Mouse (Mus musculus): ENCODE data around the gene Rffl. TPM values are rescaled to one million over a fixed set of nuclear protein-coding genes. Genes with fewer than 3 reads are reported as not detected.

The Rffl gene
- total RNA-seq, 4 experiments from 2014 or later, result 7.5 to 9.7 (median 8.8) TPM

DNA sequence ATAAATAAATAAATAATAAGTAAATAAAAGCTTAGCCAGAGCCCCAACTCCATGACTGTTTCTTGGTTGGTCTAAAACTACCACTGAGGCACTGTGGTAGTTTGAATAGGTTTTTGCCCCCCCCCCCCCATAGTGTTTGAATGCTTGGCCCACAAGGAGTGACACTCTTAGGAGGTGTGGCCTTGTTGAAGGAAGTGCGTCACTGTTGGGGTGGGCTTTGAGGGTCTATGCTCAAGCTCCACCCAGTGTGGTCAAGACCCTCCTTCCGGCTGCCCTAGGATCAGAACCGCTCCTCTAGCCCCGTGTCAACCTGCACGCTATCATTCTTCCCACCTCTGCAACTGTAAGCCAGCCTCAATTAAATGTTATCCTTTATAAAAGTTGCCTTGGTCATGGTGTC lies 4.6 kb upstream of the Rffl start:
- no peak for DNase-seq (ENCODE audit: low spot score in 2 of 2)

DNA sequence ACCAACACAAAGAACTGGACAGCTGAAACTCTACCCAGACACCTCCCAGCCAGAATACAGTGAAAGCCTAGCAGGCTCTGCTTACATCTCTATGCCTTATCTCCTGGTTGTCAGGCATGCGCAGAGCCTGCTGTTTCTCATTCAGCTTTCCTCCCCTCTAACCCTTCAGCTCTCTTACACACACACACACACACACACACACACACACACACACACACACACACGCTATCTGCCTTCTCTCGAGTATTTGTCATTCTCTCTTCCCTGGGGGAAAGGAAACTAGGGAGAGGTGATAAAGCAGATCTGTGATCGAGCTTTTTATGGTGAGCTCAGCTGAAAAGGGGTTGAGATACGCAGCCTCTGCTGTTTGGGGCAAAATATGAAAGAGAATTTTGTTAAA lies 3.9 kb upstream of the Rffl start:
- no peak for DNase-seq (ENCODE audit: low spot score in 2 of 2)

DNA sequence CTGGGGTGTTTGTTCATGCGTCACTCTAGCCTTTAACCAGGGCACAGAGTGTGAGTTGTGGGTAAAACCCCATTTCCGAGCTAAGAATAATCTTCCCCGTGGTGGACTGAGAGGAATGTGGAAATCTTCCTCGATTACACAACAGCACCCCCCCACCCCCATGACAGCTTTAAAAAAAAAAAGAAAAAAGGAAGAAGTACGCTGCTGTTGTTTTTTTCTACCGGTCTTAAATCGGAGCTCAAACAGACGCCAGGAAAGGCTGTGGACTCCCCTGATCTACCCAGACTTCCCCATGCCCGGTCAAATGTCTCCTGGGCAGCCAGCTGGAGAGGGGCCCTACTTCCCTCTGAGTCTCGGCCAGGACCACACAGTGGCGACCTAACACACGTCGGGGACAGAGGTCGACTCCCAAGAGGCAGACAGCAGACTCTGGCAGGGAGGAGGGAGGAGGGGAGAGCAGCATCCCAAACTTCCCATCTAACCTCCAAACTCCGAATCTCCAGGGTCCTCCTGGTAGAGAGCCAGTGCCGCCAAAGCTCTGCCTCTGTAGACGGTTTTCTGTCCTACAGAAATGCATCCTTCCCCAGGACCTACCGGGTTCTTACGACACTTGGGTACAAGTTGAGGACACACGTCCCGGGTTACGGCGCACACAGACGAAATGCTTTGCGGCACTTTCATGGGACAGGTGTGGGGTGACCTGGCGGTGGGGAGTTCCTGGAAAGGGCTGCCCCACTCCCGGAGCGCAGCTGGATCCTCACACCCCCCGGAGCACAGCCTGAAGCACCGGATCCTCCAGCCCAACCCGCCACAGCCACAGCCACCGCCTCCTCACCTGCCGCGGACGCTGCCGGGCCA lies 608 bp downstream of the Rffl start:
- peak; percentile 61 to 74 for DNase-seq (ENCODE audit: low spot score in 2 of 2)

DNA sequence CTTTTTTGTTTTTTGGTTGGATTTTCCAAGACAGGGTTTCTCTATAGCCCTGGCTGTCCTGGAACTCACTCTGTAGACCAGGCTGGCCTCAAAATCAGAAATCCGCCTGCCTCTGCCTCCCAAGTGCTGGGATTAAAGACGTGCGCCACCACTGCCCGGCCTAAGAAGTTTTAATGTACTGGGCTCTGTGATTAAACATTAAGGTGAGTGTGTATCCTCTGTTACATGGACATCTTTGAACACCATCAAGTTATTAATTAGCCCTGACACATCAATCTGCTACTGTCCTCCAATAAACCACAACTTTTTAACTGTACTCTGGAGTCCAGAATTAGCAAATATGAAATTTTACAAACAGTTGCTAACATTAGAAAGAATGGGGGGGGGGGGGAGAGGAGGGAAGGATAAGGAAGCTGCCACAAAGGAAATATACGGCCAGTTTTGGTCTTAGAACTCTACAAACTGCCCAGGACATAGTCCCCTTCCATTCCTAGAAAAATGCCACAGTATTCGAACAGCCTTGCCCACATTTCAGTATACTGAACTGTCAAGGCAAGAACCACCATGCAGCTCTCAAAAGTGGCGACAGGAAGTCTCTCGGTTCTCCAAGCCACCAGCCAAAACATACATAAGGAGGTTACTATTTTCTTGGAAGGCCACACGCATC lies 1.4 kb downstream of the Rffl start:
- DNase-seq (ENCODE audit: low spot score in 2 of 2), result no peak

DNA sequence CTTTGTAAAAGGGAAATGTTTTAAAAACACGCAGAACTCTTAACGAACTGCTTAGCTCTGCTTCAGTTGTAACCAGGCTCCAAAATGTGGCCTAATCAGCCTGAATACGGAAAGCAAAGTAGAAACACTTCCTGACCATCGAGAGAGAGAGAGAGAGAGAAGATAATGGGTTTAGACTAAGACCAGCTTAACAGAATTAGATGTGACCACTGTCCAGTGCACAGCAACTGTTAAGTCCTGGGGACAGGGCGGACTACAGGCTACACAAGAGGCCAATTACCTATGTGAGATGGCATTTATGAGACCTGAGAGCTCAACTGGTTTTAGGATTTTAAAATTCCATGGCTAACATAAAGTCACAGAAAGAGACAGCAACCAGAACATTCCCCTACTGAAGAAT lies 3.1 kb downstream of the Rffl start:
- no peak for DNase-seq (ENCODE audit: low spot score in 2 of 2)

DNA sequence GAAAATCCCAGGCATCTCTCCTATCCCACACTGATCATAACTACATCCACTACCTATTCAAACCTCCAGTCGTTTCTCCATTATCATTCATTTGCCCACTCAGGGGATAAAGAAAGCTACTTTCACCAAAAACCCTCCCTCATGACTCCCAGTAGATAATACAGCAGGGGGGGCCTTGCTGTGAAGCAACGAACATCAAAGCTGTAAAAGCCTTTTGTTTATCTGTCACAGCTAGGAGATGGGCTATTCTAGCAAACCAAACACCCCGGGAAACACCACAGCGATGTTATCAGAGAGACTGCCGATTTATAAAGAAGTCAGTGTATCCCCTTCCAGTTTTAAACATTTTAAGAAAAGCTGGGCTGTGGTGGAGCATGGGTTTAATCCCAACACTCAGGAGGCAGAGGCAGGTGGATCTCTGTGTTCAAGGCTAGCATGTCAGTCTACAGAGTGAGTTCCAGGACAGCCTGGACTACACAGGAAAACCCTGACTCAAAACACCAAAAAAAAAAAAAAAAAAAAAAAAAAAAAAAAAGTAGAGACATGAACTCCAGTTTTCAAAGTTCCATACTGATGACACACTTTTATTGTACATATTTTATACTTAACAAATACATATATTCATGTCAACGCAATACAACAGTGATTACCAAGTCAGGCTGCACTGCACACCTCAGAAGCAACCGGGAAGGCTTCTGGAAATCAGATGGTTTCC lies 4.0 kb downstream of the Rffl start:
- DNase-seq (ENCODE audit: low spot score in 2 of 2), result no peak

DNA sequence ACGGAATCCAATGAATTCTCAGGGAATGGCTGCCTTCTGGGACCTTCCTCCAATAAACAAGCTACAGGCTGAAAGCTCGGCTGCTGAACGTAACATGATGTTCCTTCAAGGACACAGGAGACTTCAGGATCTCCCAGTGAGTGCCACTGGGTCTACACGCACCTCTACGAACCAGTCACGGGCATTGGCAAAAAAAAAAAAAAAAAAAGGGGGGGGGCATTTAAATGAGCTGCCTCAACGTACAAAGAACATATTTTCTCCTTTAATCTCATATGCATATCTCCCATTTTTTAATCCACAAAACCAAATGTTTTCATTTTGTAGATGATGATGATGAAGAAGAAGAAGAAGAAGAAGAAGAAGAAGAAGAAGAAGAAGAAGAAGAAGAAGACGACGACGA lies 5.1 kb downstream of the Rffl start:
- no peak for DNase-seq (ENCODE audit: low spot score in 2 of 2)

DNA sequence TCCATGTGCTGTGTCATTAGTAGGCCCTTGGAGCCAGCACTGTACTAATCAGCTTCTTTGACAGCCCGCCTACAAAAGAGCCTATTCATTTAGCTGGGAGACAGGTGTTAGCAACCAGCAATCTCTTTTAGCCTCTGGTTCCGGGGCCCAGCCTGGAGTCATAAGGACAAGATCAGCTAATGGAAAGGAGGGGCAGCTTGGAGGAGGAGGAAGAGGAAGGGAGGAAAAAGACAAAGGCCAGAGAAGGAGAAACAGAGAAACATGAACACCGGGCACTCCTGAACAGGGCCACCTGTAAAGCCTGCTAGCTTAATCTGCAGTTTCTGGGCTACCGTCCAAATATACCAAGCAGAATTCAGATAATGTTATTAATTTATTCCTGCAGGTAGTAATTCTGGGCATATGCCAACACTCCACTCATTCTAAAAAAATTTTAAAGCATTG lies 7.5 kb downstream of the Rffl start:
- DNase-seq (ENCODE audit: low spot score in 2 of 2), result no peak

DNA sequence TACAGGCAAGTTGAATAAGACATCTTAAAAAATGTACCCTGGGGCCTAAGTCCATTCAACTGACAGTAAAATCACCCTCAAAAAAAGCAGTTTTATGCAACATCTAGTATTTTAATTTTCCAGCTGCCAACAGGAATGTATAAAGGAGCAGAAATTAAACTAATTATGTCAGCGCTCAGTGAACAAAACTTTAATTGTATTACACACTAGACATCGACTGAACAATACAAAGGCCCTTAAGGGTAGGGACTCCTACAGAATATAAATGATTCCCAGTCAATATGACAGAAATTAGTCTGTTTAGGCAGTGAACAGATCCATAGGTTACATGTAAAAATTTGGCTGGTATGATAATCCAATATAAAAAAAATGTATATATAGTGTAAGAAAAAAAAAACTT lies 8.0 kb downstream of the Rffl start:
- DNase-seq (ENCODE audit: low spot score in 2 of 2), result no peak

DNA sequence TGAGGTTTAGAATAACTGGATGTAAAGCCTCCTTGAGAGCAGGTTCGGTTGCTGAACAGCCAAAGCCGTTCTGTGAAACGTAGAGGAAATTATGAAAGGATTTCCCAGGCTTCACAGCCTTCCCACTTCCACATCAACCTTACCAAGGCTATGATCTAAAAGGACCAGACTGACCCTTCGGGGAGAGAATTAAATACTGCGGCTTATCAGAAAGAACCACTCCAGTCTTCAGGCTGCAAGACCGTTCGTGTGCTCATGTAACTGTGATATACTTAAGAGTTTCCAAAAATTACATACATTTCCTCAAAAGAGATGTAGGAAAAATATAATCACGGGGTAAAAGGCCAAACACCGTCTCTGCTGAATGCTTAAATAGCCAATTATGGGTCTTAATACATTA lies 8.4 kb downstream of the Rffl start:
- no peak for DNase-seq (ENCODE audit: low spot score in 2 of 2)

DNA sequence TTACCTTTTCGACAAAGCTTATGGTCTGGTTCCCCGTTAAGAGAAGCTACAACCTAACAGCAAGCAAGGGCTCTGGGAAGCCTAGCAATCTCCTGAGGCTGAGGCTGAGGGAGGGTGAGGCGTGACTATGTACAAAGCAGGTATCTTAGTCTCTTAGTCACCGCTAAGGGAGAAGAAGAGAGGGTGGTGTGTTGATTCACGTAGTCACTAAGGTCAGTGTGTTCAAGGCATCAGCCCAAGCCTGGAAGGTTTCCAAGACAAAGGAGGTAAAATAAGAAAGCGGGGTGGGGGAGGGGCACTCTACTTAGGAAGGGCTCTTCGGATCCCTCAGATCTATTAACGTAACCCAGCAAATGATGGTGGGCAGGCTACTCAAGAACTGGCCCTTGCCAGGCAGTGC lies 9.5 kb downstream of the Rffl start:
- no peak for DNase-seq (ENCODE audit: low spot score in 2 of 2)

DNA sequence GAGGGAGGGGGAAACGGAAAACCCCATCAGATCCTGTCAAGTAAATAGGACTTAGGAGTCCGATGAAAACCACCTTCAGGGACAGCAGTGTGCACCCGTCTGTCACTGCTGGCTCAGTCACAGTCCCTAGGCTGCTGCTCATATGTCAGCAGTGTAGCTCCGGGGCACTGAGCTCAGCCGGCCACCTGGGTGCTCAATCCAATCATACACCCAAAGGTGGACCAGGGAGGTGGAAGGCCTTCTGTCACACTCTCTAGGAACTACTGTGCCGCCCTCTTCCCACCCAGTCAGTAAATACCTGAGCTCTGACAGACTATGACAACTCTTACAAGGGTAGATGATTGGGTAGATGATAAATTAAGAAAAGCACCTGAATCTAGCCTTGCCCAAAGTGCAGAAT lies 10.3 kb downstream of the Rffl start:
- DNase-seq (ENCODE audit: low spot score in 2 of 2), result no peak

DNA sequence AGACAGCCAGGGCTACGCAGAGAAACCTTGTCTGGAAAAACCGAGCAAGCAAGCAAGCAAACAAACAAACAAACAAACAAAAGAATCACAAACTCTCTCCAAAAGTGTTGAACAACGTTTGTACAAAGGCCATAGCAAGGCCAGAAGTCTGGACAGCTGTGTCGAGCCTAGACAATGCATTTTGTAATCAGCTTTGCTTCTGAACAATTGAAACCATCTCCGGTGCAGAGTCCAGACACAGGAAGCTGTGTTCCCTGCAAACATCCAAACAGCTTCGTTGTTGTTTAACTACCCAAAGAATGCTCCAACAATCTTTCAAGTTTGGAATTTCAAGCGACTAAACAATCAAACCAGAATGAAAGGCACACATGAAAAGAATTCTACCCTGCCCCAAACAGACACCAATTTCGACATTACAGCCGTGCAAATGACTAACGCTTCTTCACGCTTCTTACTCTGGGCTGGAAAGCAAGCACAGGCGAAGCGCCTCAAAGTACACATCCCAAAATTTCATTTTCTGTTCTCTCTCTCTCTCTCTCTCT lies 13.6 kb downstream of the Rffl start:
- DNase-seq (ENCODE audit: low spot score in 2 of 2), result no peak

DNA sequence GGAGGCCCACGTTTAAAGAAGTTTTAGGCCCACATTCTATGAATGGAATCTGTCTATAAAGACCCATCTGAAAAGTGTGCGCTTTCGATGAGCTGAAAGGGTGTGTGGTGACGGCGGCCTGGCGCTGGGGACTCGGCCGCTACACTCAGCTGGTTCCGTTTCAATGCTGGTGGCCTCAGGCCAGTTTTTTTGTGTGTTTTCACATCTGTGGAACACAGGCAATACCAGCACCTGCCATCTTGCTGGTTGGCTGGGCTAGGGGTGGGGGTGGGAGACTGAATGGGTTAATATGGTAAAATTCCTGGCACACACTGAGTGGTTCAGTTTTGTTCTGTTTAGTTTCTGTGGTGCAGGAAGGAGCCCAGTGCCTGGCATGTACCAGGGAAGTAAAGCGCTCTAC lies 15.0 kb downstream of the Rffl start:
- DNase-seq (ENCODE audit: low spot score in 2 of 2), result no peak

DNA sequence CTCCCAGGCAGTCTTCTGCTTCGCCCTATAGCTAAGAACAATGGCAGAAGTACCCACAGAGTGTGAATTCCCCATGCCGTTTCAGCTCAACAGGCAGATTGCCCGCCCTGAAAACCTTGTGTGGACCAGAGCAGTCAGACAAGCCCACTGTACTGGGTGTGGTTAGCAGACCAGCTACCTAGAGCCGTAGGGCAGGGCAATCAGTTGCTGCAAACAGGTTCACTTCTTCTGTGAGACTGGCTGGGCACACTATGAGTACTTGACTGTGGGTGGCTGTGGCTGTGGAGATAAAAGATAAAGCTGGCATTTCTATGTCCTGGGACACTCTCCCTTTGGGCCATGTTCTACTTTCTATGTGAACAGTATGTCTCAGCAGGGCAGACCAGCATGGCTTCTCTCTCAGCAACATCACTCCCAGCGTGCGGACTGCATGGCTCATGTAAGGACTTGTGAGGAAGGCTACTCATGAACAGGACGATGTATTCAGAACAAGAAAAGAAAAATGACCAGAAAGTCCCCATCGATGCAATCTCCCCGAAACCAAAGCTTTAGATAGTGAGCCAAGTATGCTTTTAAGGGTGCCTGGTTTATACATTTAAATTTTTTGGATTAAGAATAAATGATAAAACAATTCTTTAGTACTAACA lies 15.6 kb downstream of the Rffl start:
- no peak for DNase-seq (ENCODE audit: low spot score in 2 of 2)

DNA sequence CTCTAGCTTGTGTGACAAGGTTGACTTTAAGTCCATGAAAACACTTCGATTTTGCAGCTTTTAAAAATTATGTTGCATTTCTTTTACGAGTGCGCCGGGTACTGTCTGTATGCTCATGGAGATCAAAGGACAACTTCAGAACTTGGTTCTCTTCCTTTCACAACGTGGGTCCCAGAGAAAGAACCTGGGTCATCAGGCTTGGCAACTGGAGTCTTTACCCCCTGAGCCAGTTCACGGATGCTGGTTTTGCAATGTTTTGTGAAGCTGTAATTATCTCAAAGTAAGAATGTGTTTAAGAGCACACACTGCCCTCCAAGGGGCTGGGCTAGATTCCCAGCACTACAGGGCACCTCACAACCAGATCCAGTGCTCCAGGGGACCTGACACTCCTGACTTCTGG lies 16.9 kb downstream of the Rffl start:
- no peak for DNase-seq (ENCODE audit: low spot score in 2 of 2)

DNA sequence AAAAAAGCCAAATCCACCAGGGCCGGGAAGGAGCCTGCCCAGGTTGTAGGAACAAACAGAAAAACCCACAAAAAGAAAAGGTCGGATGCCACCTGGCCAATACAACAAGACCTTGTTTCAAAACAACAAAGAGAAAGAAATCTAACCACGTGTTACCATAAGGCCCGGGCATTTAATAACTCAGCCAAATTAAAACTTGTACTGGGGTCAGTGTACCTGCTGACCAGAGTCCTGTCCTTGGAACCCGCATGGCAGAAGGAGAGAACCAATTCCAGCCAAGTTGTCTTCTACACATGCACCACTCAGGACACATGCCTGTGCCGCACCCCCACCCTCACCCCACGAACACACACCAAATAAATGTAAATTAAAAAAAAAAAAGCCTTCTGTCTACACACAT lies 18.1 kb downstream of the Rffl start:
- DNase-seq (ENCODE audit: low spot score in 2 of 2), result no peak

DNA sequence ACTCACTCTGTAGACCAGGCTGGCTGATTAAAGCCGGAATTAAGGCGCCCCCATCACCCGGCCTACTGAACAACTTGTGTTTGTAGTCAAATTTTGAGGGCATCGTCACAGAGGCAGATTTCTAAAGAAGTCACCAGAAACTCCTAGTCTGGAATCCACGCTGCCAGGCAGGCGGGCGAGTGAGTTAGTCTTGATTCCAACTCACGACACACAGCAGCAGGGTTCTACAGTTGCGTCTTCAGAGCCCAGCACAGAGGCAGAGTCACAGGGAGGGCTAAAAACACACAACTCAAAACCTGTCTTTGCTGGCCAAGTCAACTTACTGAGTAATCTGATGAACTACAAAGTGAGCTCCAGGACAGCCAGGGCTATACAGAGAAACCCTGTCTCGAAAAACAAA lies 18.5 kb downstream of the Rffl start:
- no peak for DNase-seq (ENCODE audit: low spot score in 2 of 2)

DNA sequence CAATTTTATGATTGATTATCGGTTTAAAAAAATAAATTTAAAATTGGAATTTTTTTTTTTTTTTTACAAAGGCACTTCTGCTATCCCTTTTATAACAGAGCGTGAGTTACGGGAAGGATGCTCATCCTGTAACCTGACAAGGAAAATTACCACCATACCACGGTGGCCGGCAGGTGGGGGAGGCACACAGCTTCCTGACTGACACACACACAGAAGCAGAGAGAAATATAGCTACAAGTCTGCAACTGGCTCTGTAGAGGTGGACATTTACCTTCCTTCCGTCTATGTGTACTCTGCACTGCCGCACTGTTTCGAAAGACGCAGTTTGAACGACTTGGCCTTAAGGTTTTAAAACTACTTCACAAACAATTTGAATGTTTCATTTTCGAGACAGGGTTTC lies 18.9 kb downstream of the Rffl start:
- DNase-seq (ENCODE audit: low spot score in 2 of 2), result no peak

DNA sequence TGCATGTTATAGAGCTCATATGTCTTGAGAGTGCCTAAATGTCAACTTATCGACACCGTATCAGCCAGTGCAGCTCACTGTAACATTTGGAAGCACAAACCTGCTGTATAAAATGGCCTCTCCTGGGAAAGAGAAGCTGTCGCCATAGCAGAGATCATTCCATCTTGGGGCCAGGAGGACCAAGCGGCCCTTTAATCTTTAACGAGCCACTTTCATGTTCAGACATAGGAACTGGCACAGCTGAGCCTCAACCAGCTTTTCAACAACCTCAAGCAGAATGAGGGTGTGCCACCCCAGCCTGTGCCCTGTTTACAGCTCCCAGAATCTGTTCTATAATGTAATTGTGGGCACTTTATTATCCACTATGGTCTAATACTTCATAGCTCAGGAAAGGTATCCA lies 20.8 kb downstream of the Rffl start:
- DNase-seq (ENCODE audit: low spot score in 2 of 2), result no peak

DNA sequence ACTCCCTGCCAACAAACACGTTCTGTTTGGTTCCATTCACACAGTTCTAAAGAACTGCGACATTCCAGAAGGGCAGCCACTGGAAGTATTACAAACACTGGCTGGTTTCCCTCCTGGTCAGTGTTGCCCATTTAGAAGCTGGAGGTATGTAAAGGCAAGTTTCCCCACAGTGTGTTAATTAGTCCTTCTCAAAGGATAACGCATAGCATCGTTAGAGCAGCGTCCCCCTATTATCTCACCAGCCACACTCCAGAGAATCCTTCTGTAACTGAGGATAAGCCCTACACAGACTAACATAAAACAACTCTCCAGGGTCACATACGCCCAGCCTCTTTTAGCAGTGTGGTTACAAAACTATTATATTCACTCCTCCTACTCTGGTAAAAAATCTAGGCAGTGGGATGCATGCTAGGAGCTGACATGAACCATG lies 23.4 kb downstream of the Rffl start:
- DNase-seq (ENCODE audit: low spot score in 2 of 2), result no peak

DNA sequence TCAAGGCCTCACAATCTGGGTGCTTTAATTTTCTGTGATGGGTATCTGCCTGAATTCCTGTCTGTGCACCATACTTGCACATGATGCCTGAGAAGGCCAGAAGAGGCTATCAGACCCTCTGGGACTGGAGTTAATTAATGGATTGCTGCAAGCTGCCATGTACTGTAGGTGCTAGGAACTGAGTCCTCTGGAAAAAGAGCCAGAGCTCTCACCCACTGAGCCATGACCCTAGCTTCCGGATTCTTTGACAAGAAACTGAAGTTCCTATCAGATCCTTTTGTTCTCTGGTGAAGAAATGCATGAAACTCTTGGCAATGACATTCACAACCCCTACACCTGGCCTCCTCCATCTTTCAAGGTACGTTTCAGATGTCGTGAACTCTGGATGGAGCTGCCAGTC lies 24.1 kb downstream of the Rffl start:
- DNase-seq (ENCODE audit: low spot score in 2 of 2), result no peak

Data from gastrocnemius, adult 8-10 months (tissue).